Mouse (Mus musculus): ENCODE measurements at regions not wholly inside any gene's neighbourhood (a gene's known extent, or its start where the extent isn't known, plus 50 kb on each side); places are given as distances from the start of the nearest gene placed in this dataset.
A peak's percentile ranks its signal among the peaks of the same experiment; 100 is the strongest.

- DNase-seq (ENCODE audit: low spot score in 2 of 2): no peak
Observed at GRCm38 (mm10) chr2:34111286-34111685, 223.5 kb upstream of the Mvb12b start.

- no peak for DNase-seq (ENCODE audit: low spot score in 2 of 2)
Observed at GRCm38 (mm10) chr2:34110582-34110981, 222.8 kb upstream of the Mvb12b start.

- no peak for DNase-seq (ENCODE audit: low spot score in 2 of 2)
Observed at GRCm38 (mm10) chr2:34107566-34108303, 220.0 kb upstream of the Mvb12b start.

- DNase-seq (ENCODE audit: low spot score in 2 of 2): no peak
Observed at GRCm38 (mm10) chr2:34106837-34107565, 219.3 kb upstream of the Mvb12b start.

- DNase-seq (ENCODE audit: low spot score in 2 of 2): no peak
Observed at GRCm38 (mm10) chr2:34106245-34106644, 218.5 kb upstream of the Mvb12b start.

- DNase-seq (ENCODE audit: low spot score in 2 of 2): no peak
Observed at GRCm38 (mm10) chr2:34105271-34106051, 217.7 kb upstream of the Mvb12b start.

- no peak for DNase-seq (ENCODE audit: low spot score in 2 of 2)
Observed at GRCm38 (mm10) chr2:34098004-34098547, 210.3 kb upstream of the Mvb12b start.

- DNase-seq (ENCODE audit: low spot score in 2 of 2): no peak
Observed at GRCm38 (mm10) chr2:34096561-34096960, 208.8 kb upstream of the Mvb12b start.

- DNase-seq (ENCODE audit: low spot score in 2 of 2): peak in 1 of 2 experiments; percentile 14
Observed at GRCm38 (mm10) chr2:34088832-34089231, 201.1 kb upstream of the Mvb12b start.

- DNase-seq (ENCODE audit: low spot score in 2 of 2): peak in 1 of 2 experiments; percentile 12
Observed at GRCm38 (mm10) chr2:34086130-34086529, 198.4 kb upstream of the Mvb12b start.

- peak in 1 of 2 experiments; percentile 20 for DNase-seq (ENCODE audit: low spot score in 2 of 2)
Observed at GRCm38 (mm10) chr2:34084513-34084912, 196.8 kb upstream of the Mvb12b start.

GRCm38 (mm10) chr2:34082486-34082885 is 194.7 kb upstream of the Mvb12b start:
- no peak for DNase-seq (ENCODE audit: low spot score in 2 of 2)

- DNase-seq (ENCODE audit: low spot score in 2 of 2): no peak
Observed at GRCm38 (mm10) chr2:34080176-34080575, 192.4 kb upstream of the Mvb12b start.

GRCm38 (mm10) chr2:34079282-34079681 is 191.5 kb upstream of the Mvb12b start:
- no peak for DNase-seq (ENCODE audit: low spot score in 2 of 2)

GRCm38 (mm10) chr2:34078875-34079262 is 191.1 kb upstream of the Mvb12b start:
- DNase-seq (ENCODE audit: low spot score in 2 of 2): no peak

GRCm38 (mm10) chr2:34078248-34078874 is 190.6 kb upstream of the Mvb12b start:
- DNase-seq (ENCODE audit: low spot score in 2 of 2): no peak

GRCm38 (mm10) chr2:34076346-34076745 is 188.6 kb upstream of the Mvb12b start:
- no peak for DNase-seq (ENCODE audit: low spot score in 2 of 2)

GRCm38 (mm10) chr2:34074066-34074465 is 186.3 kb upstream of the Mvb12b start:
- DNase-seq (ENCODE audit: low spot score in 2 of 2): no peak

- DNase-seq (ENCODE audit: low spot score in 2 of 2): no peak
Observed at GRCm38 (mm10) chr2:34065592-34065991, 177.8 kb upstream of the Mvb12b start.

GRCm38 (mm10) chr2:34065090-34065489 is 177.3 kb upstream of the Mvb12b start:
- no peak for DNase-seq (ENCODE audit: low spot score in 2 of 2)

GRCm38 (mm10) chr2:34056552-34056951 is 168.8 kb upstream of the Mvb12b start:
- no peak for DNase-seq (ENCODE audit: low spot score in 2 of 2)
